Mouse (Mus musculus) hindbrain, embryonic 10.5 days (tissue): ENCODE measurements around the gene Hoxd9. TPM values are rescaled to one million over a fixed set of nuclear protein-coding genes. Genes with fewer than 3 reads are reported as not detected.

Source experiments
- DNase-seq: peaks from one replicate; pipeline ENCODE4 v3.0.0-alpha.2; 2017; ENCODE audit warnings: low spot score
- H3K27ac ChIP-seq: fragments of 300-500 bp; sonication (generic); 2 replicates; pipeline ENCODE4 v1.5.1; 2016; ENCODE audit warnings: mild to moderate bottlenecking, moderate library complexity
- H3K27me3 ChIP-seq: fragments of 300-500 bp; sonication (generic); 2 replicates; pipeline ENCODE4 v1.6.1; 2016; ENCODE audit warnings: mild to moderate bottlenecking; ENCODE audit not compliant: poor library complexity, insufficient read depth, severe bottlenecking
- H3K36me3 ChIP-seq: fragments of 300-500 bp; sonication (generic); 2 replicates; pipeline ENCODE4 v1.6.1; 2016; ENCODE audit warnings: mild to moderate bottlenecking, moderate library complexity
- H3K4me1 ChIP-seq: fragments of 300-500 bp; sonication (generic); replicated peaks from 2 replicates; pipeline ENCODE4 v1.6.1; 2016; ENCODE audit warnings: mild to moderate bottlenecking
- H3K4me3 ChIP-seq: fragments of 300-500 bp; sonication (generic); 2 replicates; pipeline ENCODE4 v1.5.1; 2016; ENCODE audit warnings: mild to moderate bottlenecking, moderate library complexity
- H3K9me3 ChIP-seq: fragments of 300-500 bp; sonication (generic); 2 replicates; pipeline ENCODE4 v1.6.1; 2016; ENCODE audit warnings: mild to moderate bottlenecking, moderate library complexity
- WGBS: fragments of 180-500 bp; shearing (Covaris S2); methylation state at CpG from one replicate; pipeline ENCODE4 v1.1.7; 2016; 5-methylcytosine and 5-hydroxymethylcytosine counted together
- polyA plus RNA-seq: library from polyadenylated mRNA; unstranded; fragments of >200 nt; fragmentation: Nextera tagmentation; extraction: Ambion mirVana; gene quantifications from 2 replicates; pipeline ENCODE4 v1.2.1, GENCODE M21; 2016

The Hoxd9 gene
- polyA plus RNA-seq, 1 experiment from 2014 or later: not detected

DNA sequence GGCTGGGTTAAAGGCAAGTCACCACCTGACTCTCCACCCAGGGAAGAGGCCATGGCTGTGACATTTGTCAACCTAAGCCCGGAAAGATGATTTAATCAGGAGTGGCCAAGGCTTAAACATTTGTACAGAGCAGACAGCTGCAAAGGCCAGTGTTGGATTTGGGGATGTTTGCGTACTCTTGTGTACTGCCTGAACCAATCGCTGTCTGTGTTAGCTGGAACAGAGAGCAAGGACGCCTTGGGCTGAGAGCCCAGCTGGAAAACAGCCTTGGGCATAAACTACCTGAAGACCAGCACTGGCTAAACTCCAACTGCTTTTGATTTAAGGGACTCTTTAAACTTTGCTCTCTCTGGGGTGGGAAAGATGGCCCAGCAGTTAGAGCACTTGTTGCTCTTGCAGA lies 11.1 kb downstream of the Hoxd9 start:
- DNase-seq: peak; percentile 29
- WGBS: 7% methylated on average over 4 of the region's 4 CpGs

GRCm38 (mm10) chr2:74709465-74710419 lies 12.2 kb downstream of the Hoxd9 start:
- Histone ChIP-seq H3K4me3 (no peak overlapping the region), H3K36me3 (no peaks in the 10 kb centered on the region), H3K27me3 (peaks cover 100% of the 10 kb centered on the region), H3K27ac (no peak overlapping the region), H3K9me3 (no peaks in the 10 kb centered on the region), H3K4me1 (peaks cover 17% of the 10 kb centered on the region)
- 3% methylated on average over 5 of the region's 5 CpGs for WGBS
- peak; percentile 12 for DNase-seq

More for the DNA sequence above, 11.1 kb downstream of the Hoxd9 start:
- H3K27me3 ChIP-seq: peaks cover 100% of the 10 kb centered on the region
- H3K4me1 ChIP-seq: peaks cover 20% of the 10 kb centered on the region
- no peak overlapping the region for H3K27ac ChIP-seq
- no peaks in the 10 kb centered on the region for H3K36me3 ChIP-seq
- no peaks in the 10 kb centered on the region for H3K9me3 ChIP-seq
- no peak overlapping the region for H3K4me3 ChIP-seq

DNA sequence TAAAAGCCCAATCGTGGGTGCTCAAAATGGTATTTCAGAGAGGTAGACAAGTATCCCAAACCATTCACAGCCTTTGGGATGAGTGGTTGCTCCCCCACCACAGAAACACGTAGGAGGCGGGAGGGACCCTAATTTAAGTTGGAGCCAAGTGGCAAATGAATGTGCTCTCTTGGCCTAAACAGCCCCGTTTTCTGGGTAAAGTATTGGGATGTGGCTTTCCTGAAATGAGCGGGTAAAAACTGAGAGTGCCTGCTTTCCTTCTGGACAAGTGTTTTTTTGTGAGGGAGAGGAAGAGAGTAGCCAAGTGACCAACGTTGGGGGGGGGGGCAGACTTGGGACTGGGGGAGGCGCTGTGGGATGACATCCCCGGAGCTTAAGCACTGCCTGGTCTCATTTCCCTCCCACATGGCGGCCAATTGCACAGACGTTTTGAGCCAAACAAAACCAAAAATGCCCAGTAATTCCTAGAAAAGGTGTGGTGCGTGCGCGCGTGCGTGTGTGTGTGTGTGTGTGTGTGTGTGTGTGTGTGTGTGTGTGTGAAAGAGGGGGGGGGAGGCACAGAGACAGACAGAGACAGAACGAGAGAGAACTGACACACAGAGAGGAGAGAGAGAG lies 13.5 kb downstream of the Hoxd9 start:
- 1% methylated on average over 16 of the region's 16 CpGs for WGBS
- Histone ChIP-seq H3K27me3 (peaks cover 100% of the 10 kb centered on the region), H3K4me1 (peaks cover 8% of the 10 kb centered on the region), H3K36me3 (no peaks in the 10 kb centered on the region), H3K9me3 (no peaks in the 10 kb centered on the region), H3K4me3 (no peak overlapping the region), H3K27ac (no peak overlapping the region)
- DNase-seq: peak; percentile 38

- Histone ChIP-seq H3K27me3 (peaks cover 100% of the 10 kb centered on the region), H3K4me1 (peaks cover 8% of the 10 kb centered on the region), H3K9me3 (no peaks in the 10 kb centered on the region), H3K27ac (no peak within 1 kb of the TSS), H3K4me3 (peak within 1 kb of the TSS; percentile 35), H3K36me3 (no peaks in the 10 kb centered on the region)
- peak; percentile 58 for DNase-seq
- under 1% methylated on average over 65 of the region's 65 CpGs for WGBS
Measured at GRCm38 (mm10) chr2:74711721-74712621, 14.4 kb downstream of the Hoxd9 start, which contains the start of the genes Hoxd3 and Hoxd4. Hoxd3 (plus strand) TSS chr2:74711927. Hoxd4 (plus strand) TSS chr2:74711929.

DNA sequence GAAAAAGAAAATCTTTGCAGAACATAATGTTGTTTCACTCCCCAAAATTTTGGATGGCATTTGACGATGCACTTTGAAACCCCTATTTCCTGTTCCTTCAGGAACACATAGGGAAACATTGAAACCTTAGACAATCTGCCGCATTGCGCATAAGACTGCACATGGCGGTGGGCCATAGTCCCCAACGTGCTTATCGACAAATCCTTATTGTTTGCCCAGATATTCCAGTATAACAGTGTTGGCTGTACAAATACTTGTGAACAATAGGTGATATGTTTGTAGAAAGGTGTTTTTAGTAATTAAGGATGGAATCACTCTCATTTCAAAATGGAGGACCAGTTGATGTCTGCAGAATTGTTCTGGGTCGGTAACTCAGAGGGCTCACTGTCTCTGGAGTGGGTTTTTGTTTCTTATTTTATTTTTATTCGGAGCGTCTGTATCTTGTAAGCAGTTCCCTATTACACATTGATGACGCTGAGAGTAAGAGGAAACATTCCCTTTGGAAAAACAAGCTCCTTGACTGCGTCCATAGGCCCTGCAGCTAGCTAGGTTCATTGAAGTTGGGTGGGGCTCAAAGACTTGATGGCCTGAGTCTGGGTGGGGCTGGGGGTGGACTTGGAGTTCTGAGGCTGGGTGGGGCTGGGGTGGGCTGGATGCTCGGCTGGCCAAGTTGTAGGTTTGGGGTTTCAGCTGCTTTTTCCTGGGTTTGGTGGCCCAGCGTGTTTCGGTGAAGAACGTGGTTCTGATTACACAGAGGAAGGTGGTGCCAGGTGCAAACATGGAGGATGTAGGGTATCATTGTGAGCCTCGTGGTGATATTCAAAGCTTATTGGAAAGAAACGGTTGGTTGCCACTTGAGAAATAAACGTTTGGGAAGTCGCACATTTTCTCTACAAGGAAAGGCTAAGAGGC lies 16.0 kb downstream of the Hoxd9 start:
- 4% methylated on average over 19 of the region's 19 CpGs for WGBS

GRCm38 (mm10) chr2:74714156-74714789 lies 16.7 kb downstream of the Hoxd9 start:
- DNase-seq: peak; percentile 31
- Histone ChIP-seq H3K27me3 (peaks cover 100% of the 10 kb centered on the region), H3K4me1 (peaks cover 8% of the 10 kb centered on the region), H3K4me3 (no peak overlapping the region), H3K36me3 (no peaks in the 10 kb centered on the region), H3K9me3 (no peaks in the 10 kb centered on the region), H3K27ac (no peak overlapping the region)
- 2% methylated on average over 18 of the region's 18 CpGs for WGBS

More for the DNA sequence above, 16.0 kb downstream of the Hoxd9 start:
- Histone ChIP-seq H3K27me3 (peaks cover 100% of the 10 kb centered on the region), H3K36me3 (no peaks in the 10 kb centered on the region), H3K27ac (no peak overlapping the region), H3K4me3 (no peak overlapping the region), H3K9me3 (no peaks in the 10 kb centered on the region), H3K4me1 (peaks cover 8% of the 10 kb centered on the region)
- peak; percentile 17 for DNase-seq

DNA sequence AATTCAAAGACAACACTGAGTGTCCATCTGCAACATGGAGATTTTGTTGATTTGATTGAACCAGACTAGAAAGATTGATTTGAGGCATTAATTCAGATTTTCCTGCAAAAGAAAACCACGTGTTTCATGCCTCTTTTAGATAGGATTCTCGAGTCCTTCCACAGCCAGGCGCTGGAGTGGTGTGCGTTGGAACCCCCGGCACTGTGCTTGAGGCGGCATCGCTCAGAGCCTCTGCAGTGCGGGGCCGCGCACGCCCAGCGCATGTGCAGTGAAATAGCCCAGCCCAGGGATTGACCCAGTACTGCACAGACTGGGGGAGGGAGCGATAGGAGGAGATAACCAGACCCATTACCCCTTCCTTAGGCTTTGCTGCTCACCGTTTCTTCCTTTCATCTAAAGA lies 17.4 kb downstream of the Hoxd9 start:
- under 1% methylated on average over 14 of the region's 14 CpGs for WGBS
- peaks cover 100% of the 10 kb centered on the region for H3K27me3 ChIP-seq

GRCm38 (mm10) chr2:74715504-74716241 lies 18.1 kb downstream of the Hoxd9 start:
- peak; percentile 91 for DNase-seq
- WGBS: 3% methylated on average over 26 of the region's 26 CpGs
- Histone ChIP-seq H3K27ac (no peak overlapping the region), H3K27me3 (peaks cover 100% of the 10 kb centered on the region), H3K9me3 (no peaks in the 10 kb centered on the region), H3K36me3 (no peaks in the 10 kb centered on the region), H3K4me3 (peak overlapping the region; percentile 39), H3K4me1 (peaks cover 8% of the 10 kb centered on the region)

More for the DNA sequence above, 17.4 kb downstream of the Hoxd9 start:
- no peaks in the 10 kb centered on the region for H3K9me3 ChIP-seq
- H3K27ac ChIP-seq: no peak overlapping the region
- DNase-seq: peak; percentile 44
- no peaks in the 10 kb centered on the region for H3K36me3 ChIP-seq
- H3K4me3 ChIP-seq: no peak overlapping the region
- peaks cover 8% of the 10 kb centered on the region for H3K4me1 ChIP-seq

DNA sequence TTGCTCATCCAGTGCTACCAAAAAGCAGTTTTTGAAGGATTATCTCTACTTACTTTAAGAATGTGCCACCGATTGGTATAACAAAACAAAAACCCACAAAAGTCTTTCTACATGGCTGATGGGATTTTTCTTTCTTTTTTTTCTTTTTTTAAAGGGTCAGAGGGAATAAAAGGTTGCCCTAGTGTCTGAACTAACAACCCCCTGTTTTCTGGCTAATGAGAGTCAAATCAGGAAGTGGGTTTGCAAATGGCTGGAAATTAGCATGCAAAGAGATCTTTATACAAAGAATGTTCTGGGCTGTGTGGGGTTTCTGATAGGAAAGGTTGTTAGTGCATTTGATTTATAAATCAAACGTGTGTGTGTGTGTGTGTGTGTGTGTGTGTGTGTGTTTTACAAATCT lies 22.9 kb downstream of the Hoxd9 start:
- Histone ChIP-seq H3K9me3 (no peaks in the 10 kb centered on the region), H3K4me3 (no peak overlapping the region), H3K27me3 (peaks cover 100% of the 10 kb centered on the region), H3K27ac (no peak overlapping the region), H3K4me1 (peaks cover 2% of the 10 kb centered on the region; the same call in 1 of the 2 replicates), H3K36me3 (no peaks in the 10 kb centered on the region)
- DNase-seq: no peak
- 7% methylated on average over 2 of the region's 2 CpGs for WGBS

GRCm38 (mm10) chr2:74720955-74721491 lies 23.5 kb downstream of the Hoxd9 start:
- DNase-seq: peak; percentile 10
- Histone ChIP-seq H3K4me1 (no peaks in the 10 kb centered on the region; the same call in 1 of the 2 replicates), H3K9me3 (no peaks in the 10 kb centered on the region), H3K27ac (no peak overlapping the region), H3K4me3 (no peak overlapping the region), H3K36me3 (no peaks in the 10 kb centered on the region), H3K27me3 (peaks cover 100% of the 10 kb centered on the region)
- WGBS: 2% methylated on average over 5 of the region's 5 CpGs
